Mouse (Mus musculus): ENCODE results near the gene Lipo3. TPM values are rescaled to one million over a fixed set of nuclear protein-coding genes. Genes with fewer than 3 reads are reported as not detected.
A peak's percentile ranks its signal among the peaks of the same experiment; 100 is the strongest.
"Not testable (repeated sequence)": the region's sequence is repeated elsewhere in the genome, so short reads cannot be mapped to it uniquely, and the experiment has no call there.

The Lipo3 gene
- total RNA-seq (2014; rRNA removed), result 9.1 and 10.5 TPM in 2 replicates
- 13.0 and 13.7 TPM in 2 replicates for polyA plus RNA-seq (2015; fragmentation: Nextera tagmentation; extraction: Ambion mirVana)

GRCm38 (mm10) chr19:33761287-33762086 is at the start of gene Lipo3:
TSS of gene Lipo3 (minus strand) at chr19:33761951.
- not testable (repeated sequence) for H3K4me3 ChIP-seq (ENCODE audit: low read length); H3K4me1 ChIP-seq (ENCODE audit: insufficient read depth, low read length); H3K27me3 ChIP-seq (ENCODE audit: insufficient read depth, low read length); H3K27ac ChIP-seq; H3K9ac ChIP-seq (replicated peaks; ENCODE audit: low read length); H3K36me3 ChIP-seq (ENCODE audit: insufficient read depth, low read length); H3K9me3 ChIP-seq (ENCODE audit: low read length)
- 41% methylated on average over 11 of the region's 41 CpGs for WGBS
- H3K4me2 ChIP-seq (ENCODE audit: low read depth, low read length), result peak within 1 kb of the TSS; percentile 33; the same call in 1 of the 2 replicates
- peak; percentile 2 for DNase-seq (ENCODE audit: low spot score)
- ATAC-seq, result peak; percentile 96

GRCm38 (mm10) chr19:33787359-33787758 is 25.6 kb upstream of the Lipo3 start, which contains the start of gene Lipo1:
TSS of gene Lipo1 (minus strand) at chr19:33787459.
- H3K9ac ChIP-seq (replicated peaks; ENCODE audit: low read length); H3K36me3 ChIP-seq (ENCODE audit: insufficient read depth, low read length); H3K9me3 ChIP-seq (ENCODE audit: low read length); H3K4me3 ChIP-seq (ENCODE audit: low read length); H3K27ac ChIP-seq; H3K27me3 ChIP-seq (ENCODE audit: insufficient read depth, low read length); DNase-seq (ENCODE audit: low spot score); H3K4me2 ChIP-seq (ENCODE audit: low read depth, low read length); ATAC-seq; H3K4me1 ChIP-seq (ENCODE audit: insufficient read depth, low read length): not testable (repeated sequence)

GRCm38 (mm10) chr19:33786576-33787277 is 25.0 kb upstream of the Lipo3 start:
- TF ChIP-seq CTCF (IDR thresholded peaks at IDR 0.05; ENCODE audit: low read depth), result no peak
- WGBS, result 88% methylated on average over 12 of the region's 12 CpGs
- DNase-seq (ENCODE audit: low spot score), result no peak
- Histone ChIP-seq H3K4me1 (ENCODE audit: insufficient read depth, low read length) (no peaks in the 10 kb centered on the region), H3K27ac (no peak overlapping the region), H3K36me3 (ENCODE audit: insufficient read depth, low read length) (no peaks in the 10 kb centered on the region), H3K4me2 (ENCODE audit: low read depth, low read length) (no peak overlapping the region), H3K9ac (replicated peaks; ENCODE audit: low read length) (no peak overlapping the region), H3K27me3 (ENCODE audit: insufficient read depth, low read length) (no peaks in the 10 kb centered on the region), H3K9me3 (ENCODE audit: low read length) (no peaks in the 10 kb centered on the region), H3K4me3 (ENCODE audit: low read length) (no peak overlapping the region)
- no peak for ATAC-seq

- not testable (repeated sequence) for H3K4me3 ChIP-seq (ENCODE audit: low read length); H3K36me3 ChIP-seq (ENCODE audit: insufficient read depth, low read length); ATAC-seq; H3K27me3 ChIP-seq (ENCODE audit: insufficient read depth, low read length); H3K27ac ChIP-seq; H3K9ac ChIP-seq (replicated peaks; ENCODE audit: low read length); H3K9me3 ChIP-seq (ENCODE audit: low read length); H3K4me1 ChIP-seq (ENCODE audit: insufficient read depth, low read length); DNase-seq (ENCODE audit: low spot score); H3K4me2 ChIP-seq (ENCODE audit: low read depth, low read length)
- WGBS, result 95% methylated on average over 1 of the region's 1 CpGs
Measured at GRCm38 (mm10) chr19:33751259-33751658, 10.5 kb downstream of the Lipo3 start, which contains the start of gene Lipo2. TSS of gene Lipo2 (minus strand) at chr19:33751359.

DNA sequence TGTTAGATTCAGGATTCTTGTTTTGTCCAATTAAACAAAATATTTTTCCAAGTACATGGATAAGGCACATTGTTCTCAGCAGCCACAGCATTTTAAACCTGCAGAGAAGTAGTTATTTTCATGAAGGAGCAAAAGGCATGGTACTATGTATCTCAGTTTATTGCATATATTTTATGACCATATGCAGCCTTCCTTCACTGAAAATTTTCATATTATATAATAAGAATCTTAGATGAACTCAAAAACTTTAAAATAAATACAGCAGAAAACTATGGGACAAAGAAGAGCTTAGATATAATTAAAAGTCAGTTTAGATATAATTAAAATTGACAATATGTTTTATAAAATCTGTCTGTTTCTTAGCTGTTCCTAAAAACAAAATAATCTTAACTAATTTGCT is 136.6 kb downstream of the Lipo3 start, which contains the start of gene Gm8978:
Gene Gm8978, minus strand, starts transcription at position 101 of the 400 bp plus-strand sequence.
- H3K27ac ChIP-seq; ATAC-seq; DNase-seq (ENCODE audit: low spot score); H3K9ac ChIP-seq (replicated peaks; ENCODE audit: low read length); H3K27me3 ChIP-seq (ENCODE audit: insufficient read depth, low read length); H3K9me3 ChIP-seq (ENCODE audit: low read length); H3K36me3 ChIP-seq (ENCODE audit: insufficient read depth, low read length); H3K4me3 ChIP-seq (ENCODE audit: low read length); H3K4me1 ChIP-seq (ENCODE audit: insufficient read depth, low read length); H3K4me2 ChIP-seq (ENCODE audit: low read depth, low read length): not testable (repeated sequence)

- H3K27me3 ChIP-seq (ENCODE audit: insufficient read depth, low read length); H3K9me3 ChIP-seq (ENCODE audit: low read length); H3K36me3 ChIP-seq (ENCODE audit: insufficient read depth, low read length); H3K27ac ChIP-seq; H3K4me1 ChIP-seq (ENCODE audit: insufficient read depth, low read length): not testable (repeated sequence)
- peak; percentile 79 for DNase-seq (ENCODE audit: low spot score)
- Histone ChIP-seq H3K4me3 (ENCODE audit: low read length) (peak overlapping the region; percentile 36), H3K4me2 (ENCODE audit: low read depth, low read length) (peak overlapping the region; percentile 49), H3K9ac (replicated peaks; ENCODE audit: low read length) (peak overlapping the region; percentile 46)
- 4% methylated on average over 9 of the region's 38 CpGs for WGBS
- ATAC-seq, result peak; percentile 99
Measured at GRCm38 (mm10) chr19:33589626-33590302, 172.0 kb downstream of the Lipo3 start.

GRCm38 (mm10) chr19:33568551-33568950 is 193.2 kb downstream of the Lipo3 start:
- H3K9ac ChIP-seq (replicated peaks; ENCODE audit: low read length); DNase-seq (ENCODE audit: low spot score); ATAC-seq; H3K4me3 ChIP-seq (ENCODE audit: low read length); H3K4me1 ChIP-seq (ENCODE audit: insufficient read depth, low read length); H3K9me3 ChIP-seq (ENCODE audit: low read length); H3K4me2 ChIP-seq (ENCODE audit: low read depth, low read length); H3K27ac ChIP-seq; H3K36me3 ChIP-seq (ENCODE audit: insufficient read depth, low read length); H3K27me3 ChIP-seq (ENCODE audit: insufficient read depth, low read length): not testable (repeated sequence)
- 84% methylated on average over 5 of the region's 5 CpGs for WGBS

Measured in hindbrain, postnatal 0 days (tissue).